Mouse (Mus musculus) liver, embryonic 14.5 days (tissue): ENCODE measurements at regions not wholly inside any gene's neighbourhood (a gene's known extent, or its start where the extent isn't known, plus 50 kb on each side); places are given as distances from the start of the nearest gene placed in this dataset.

Experiments used
- ATAC-seq: fragments of 200-750 bp; cut with Nextera tagmentation; 2 replicates; pipeline ENCODE4 v1.8.0; 2017; ENCODE audit warnings: moderate number of reproducible peaks, mild to moderate bottlenecking, moderate library complexity; ENCODE audit not compliant: insufficient read depth
- DNase-seq, 3 experiments: peaks; one replicate each; pipeline ENCODE4 v3.0.0-alpha.2; 2012 to 2013; ENCODE audit warnings: low read depth in 3 of 3, low spot score in 3 of 3
- H3K27ac ChIP-seq: fragments of 300-500 bp; sonication (generic); 2 replicates; pipeline ENCODE4 v1.5.1; 2014; ENCODE audit warnings: moderate library complexity, mild to moderate bottlenecking, control low read depth, inconsistent platforms
- H3K27me3 ChIP-seq: fragments of 300-500 bp; sonication (generic); 2 replicates; pipeline ENCODE4 v1.6.1; 2014; ENCODE audit warnings: mild to moderate bottlenecking, low read length, moderate library complexity; ENCODE audit not compliant: control insufficient read depth, insufficient read depth
- H3K36me3 ChIP-seq: fragments of 300-500 bp; sonication (generic); replicated peaks from 2 replicates; pipeline ENCODE4 v1.6.1; 2014; ENCODE audit warnings: low read depth; ENCODE audit not compliant: control insufficient read depth, insufficient read depth
- H3K4me1 ChIP-seq, 2 experiments: fragments of 200-500 bp in 1 of 2; fragments of 300-500 bp in 1 of 2; sonication (generic) in 1 of 2; replicated peaks; 2 replicates each; pipeline ENCODE4 v1.6.1; 2012 to 2014; ENCODE audit warnings: antibody characterized with exemption in 1 of 2, inconsistent platforms in 1 of 2, low read length in 1 of 2; ENCODE audit not compliant: control insufficient read depth in 2 of 2, insufficient read depth in 2 of 2
- H3K4me2 ChIP-seq: fragments of 300-500 bp; sonication (generic); 2 replicates; pipeline ENCODE4 v1.6.1; 2014; ENCODE audit warnings: low read depth, mild to moderate bottlenecking, control low read depth, moderate library complexity
- H3K4me3 ChIP-seq, 2 experiments: fragments of 200-500 bp in 1 of 2; fragments of 300-500 bp in 1 of 2; sonication (generic) in 1 of 2; 2 replicates each; pipeline ENCODE4 v1.5.1; 2012 to 2014; ENCODE audit warnings: low read depth in 2 of 2, low read length in 2 of 2, mild to moderate bottlenecking in 2 of 2, control low read depth in 1 of 2, inconsistent platforms in 1 of 2, moderate library complexity in 1 of 2; ENCODE audit not compliant: insufficient read depth in 1 of 2
- H3K9ac ChIP-seq: fragments of 300-500 bp; sonication (generic); replicated peaks from 2 replicates; pipeline ENCODE4 v1.6.1; 2014; ENCODE audit warnings: mild to moderate bottlenecking, control low read depth, moderate library complexity
- H3K9me3 ChIP-seq: fragments of 300-500 bp; sonication (generic); 2 replicates; pipeline ENCODE4 v1.6.1; 2016; ENCODE audit warnings: low read length, mixed read lengths; ENCODE audit not compliant: control insufficient read depth
- CTCF ChIP-seq: IDR thresholded peaks from 2 replicates; pipeline ENCODE4 v1.5.1; 2016; ENCODE audit warnings: antibody characterized with exemption, low read depth, control low read depth
- EP300 ChIP-seq: IDR thresholded peaks from 2 replicates; pipeline ENCODE4 v1.6.1; 2016; ENCODE audit warnings: antibody characterized with exemption, low read depth
- WGBS: fragments of 180-500 bp; shearing (Covaris S2); extraction: QIAGEN DNeasy Blood & Tissue Kit; methylation state at CpG from one replicate; pipeline ENCODE4 v1.1.7; 2014; ENCODE audit not compliant: insufficient replicate concordance; 5-methylcytosine and 5-hydroxymethylcytosine counted together

DNA sequence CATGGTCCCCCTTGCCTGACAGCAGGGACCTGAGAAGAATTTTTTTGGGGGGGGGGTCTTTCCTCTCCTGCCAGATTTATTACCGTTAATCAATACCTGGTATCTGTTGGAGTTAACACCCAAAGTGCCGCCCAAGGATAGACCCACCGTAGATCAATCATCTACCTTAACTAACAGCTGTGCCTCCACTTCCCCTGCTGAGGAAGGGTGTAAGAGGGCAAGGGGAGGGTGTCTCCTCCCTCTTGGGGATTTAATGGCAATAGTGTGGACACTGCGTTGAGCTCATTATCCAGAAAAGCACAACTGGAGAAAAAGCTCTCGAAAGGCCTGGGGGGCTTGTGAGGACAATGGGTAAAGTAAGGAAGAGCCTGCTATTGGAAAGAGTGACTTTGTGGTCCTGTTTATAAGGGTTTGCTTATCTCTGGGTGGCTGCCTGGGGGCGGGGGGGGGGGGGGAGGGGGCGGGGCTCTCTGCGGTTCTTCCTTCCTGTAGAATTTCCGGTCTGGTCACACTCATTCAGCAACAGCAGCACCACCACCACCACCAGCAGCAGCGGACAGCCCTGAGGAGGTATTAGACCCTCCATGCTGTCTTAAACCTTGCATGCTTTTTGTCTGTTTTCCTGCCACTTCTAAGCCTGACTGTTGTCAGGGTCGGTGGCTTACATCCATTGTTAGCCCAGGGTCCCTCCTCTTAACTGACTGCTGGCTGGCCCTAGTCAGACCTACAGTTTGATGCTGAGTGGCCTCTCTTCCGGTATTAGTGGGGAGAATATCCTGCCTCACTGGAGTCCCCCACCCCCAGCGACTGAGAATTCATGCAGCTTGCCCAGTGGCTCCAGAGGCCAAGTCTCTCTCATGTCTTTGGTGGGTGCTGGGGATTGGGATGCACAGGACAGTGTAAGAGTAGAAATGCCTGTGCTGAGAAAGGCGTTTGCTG, 138.0 kb upstream of the Lemd2 start:
- Histone ChIP-seq H3K27me3 (no peaks in the 10 kb centered on the region), H3K36me3 (no peaks in the 10 kb centered on the region), H3K9ac (no peak overlapping the region), H3K27ac (no peak overlapping the region), H3K4me1 (peaks cover 2 to 10% of the 10 kb centered on the region in 2 experiments; a peak in 3 of 4 replicates), H3K4me2 (peak overlapping the region; percentile 35), H3K4me3 (peak overlapping the region in 1 of 2 experiments; percentile 53; a peak in 2 of 4 replicates), H3K9me3 (no peaks in the 10 kb centered on the region)
- TF ChIP-seq EP300 = no peak
- TF ChIP-seq CTCF = no peak
- peak in 1 of 3 experiments; percentile 30 for DNase-seq
- ATAC-seq = peak; percentile 33; the same call in 1 of the 2 replicates
- 6% methylated on average over 14 of the region's 14 CpGs for WGBS

DNA sequence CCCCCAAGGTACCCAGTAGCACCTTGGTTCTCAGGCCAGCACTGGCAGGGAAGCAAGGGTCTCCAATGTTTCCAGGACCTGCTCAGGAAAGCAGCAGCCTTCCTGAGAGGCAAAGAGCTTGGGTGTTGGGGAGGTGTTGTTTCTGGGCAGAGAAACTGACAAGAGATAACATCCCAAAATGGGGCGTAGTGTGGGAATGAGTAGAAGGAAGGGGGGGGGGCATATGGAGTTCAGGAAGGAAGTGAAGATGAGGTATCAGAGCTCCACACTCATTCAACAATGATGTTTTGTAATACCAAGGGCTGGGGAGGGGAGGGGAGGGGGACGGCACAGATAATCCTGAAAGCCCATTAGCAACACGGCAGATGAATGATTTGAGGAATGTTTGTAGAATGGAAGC, 135.6 kb upstream of the Lemd2 start:
- H3K4me1 ChIP-seq = peaks cover 2 to 10% of the 10 kb centered on the region in 2 experiments; a peak in 3 of 4 replicates
- TF ChIP-seq EP300 (no peak), CTCF (no peak)
- H3K36me3 ChIP-seq = no peaks in the 10 kb centered on the region
- H3K4me3 ChIP-seq = no peak overlapping the region
- no peak for DNase-seq
- WGBS = 28% methylated on average over 3 of the region's 3 CpGs
- no peak for ATAC-seq
- H3K27me3 ChIP-seq = no peaks in the 10 kb centered on the region
- H3K27ac ChIP-seq = no peak overlapping the region
- H3K4me2 ChIP-seq = no peak overlapping the region
- H3K9me3 ChIP-seq = no peaks in the 10 kb centered on the region
- no peak overlapping the region for H3K9ac ChIP-seq

DNA sequence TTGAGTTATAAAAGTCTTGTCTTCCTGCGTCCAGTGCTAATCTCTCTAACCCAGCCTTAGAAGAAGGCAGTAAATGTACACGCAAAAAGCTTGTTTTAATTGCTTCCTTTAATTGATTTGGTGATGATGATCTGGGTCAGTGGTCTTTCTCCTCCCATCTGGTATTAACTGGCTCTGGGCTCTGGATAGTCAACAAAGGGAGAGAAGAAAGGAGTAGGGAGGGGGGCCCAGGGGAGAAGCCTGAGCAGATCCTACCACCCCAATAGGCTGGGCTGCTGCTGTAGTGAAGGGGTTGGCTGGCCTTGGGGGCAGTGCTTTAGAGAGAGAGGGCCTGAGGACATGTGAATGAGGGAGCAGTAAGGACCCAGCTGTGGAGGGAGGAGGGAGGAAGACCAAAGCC, 135.0 kb upstream of the Lemd2 start:
- no peak for TF ChIP-seq CTCF
- no peak for TF ChIP-seq EP300
- WGBS = 44% methylated on average over 2 of the region's 2 CpGs
- no peak overlapping the region for H3K9ac ChIP-seq
- peaks cover 2 to 10% of the 10 kb centered on the region in 2 experiments; a peak in 3 of 4 replicates for H3K4me1 ChIP-seq
- H3K27ac ChIP-seq = no peak overlapping the region
- ATAC-seq (no peak), DNase-seq (no peak)
- H3K36me3 ChIP-seq = no peaks in the 10 kb centered on the region
- no peaks in the 10 kb centered on the region for H3K27me3 ChIP-seq
- H3K4me2 ChIP-seq = no peak overlapping the region
- no peak overlapping the region for H3K4me3 ChIP-seq
- H3K9me3 ChIP-seq = no peaks in the 10 kb centered on the region

DNA sequence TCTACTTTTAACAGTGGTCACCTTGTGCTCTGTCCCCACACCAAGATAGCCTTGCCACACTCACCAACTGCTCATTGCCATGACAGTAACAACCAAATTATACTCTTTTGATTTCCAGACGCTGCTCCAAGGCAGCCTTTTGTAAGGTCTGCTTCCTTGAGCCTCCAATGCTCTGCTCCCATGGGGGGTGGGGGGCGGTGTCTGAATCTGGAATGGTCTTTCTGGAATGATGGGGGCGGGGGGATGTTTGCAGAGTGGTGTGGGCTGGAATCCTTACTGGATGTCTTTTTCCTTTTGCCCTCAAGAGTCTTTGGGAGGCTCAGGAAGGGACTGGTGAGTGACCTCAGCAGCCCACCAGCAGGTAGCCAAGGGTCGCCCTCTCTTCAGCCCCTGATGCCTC, 131.4 kb upstream of the Lemd2 start:
- ATAC-seq (no peak), DNase-seq (no peak)
- Histone ChIP-seq H3K36me3 (no peaks in the 10 kb centered on the region), H3K4me2 (no peak overlapping the region), H3K9ac (no peak overlapping the region), H3K4me3 (no peak overlapping the region), H3K27ac (no peak overlapping the region), H3K4me1 (peaks cover 2 to 17% of the 10 kb centered on the region in 2 experiments; a peak in 3 of 4 replicates), H3K9me3 (no peaks in the 10 kb centered on the region), H3K27me3 (no peaks in the 10 kb centered on the region)
- 50% methylated on average over 4 of the region's 4 CpGs for WGBS
- TF ChIP-seq CTCF (no peak), EP300 (no peak)

DNA sequence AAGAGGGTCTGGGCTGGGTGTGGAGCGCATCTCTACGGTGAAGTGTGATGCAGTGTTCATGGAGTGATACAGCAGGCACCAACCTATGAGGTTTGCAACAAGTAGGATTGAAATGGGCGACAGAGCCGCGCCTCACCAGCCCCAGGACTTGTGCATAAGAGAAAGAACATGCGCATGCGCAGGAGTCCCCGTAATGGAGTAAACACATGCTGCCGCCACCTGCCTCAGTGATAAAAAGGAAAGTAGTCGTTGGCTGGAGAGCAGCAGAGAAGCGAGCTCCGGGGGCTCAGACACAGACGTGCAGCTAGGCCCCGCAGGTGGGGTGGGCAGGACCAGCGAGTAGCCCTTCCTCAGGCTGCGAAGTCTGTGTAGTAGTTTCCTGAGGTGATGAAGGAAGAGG, 129.3 kb upstream of the Lemd2 start:
- H3K4me1 ChIP-seq = peaks cover 2 to 14% of the 10 kb centered on the region in 2 experiments; a peak in 3 of 4 replicates
- DNase-seq (peak in 2 of 3 experiments; percentile 35 to 45), ATAC-seq (no peak)
- no peak for TF ChIP-seq EP300
- TF ChIP-seq CTCF = no peak
- 64% methylated on average over 16 of the region's 16 CpGs for WGBS
- H3K36me3 ChIP-seq = no peaks in the 10 kb centered on the region
- no peaks in the 10 kb centered on the region for H3K27me3 ChIP-seq
- no peak overlapping the region for H3K4me3 ChIP-seq
- no peak overlapping the region for H3K9ac ChIP-seq
- no peak overlapping the region for H3K27ac ChIP-seq
- no peak overlapping the region for H3K4me2 ChIP-seq
- no peaks in the 10 kb centered on the region for H3K9me3 ChIP-seq
